Mouse (Mus musculus): ENCODE data around the gene Ambra1. TPM values are rescaled to one million over a fixed set of nuclear protein-coding genes. Genes with fewer than 3 reads are reported as not detected.
"Not testable (repeated sequence)": the region's sequence is repeated elsewhere in the genome, so short reads cannot be mapped to it uniquely, and the experiment has no call there.

Ambra1 gene
- polyA plus RNA-seq, 1 experiment from 2014 or later: 16.1 TPM

- H3K4me1 ChIP-seq (replicated peaks; ENCODE audit: control insufficient read depth, insufficient read depth, low read length): not testable (repeated sequence)
These were observed 4.5 kb upstream of the Ambra1 start for GRCm38 (mm10) chr2:91725476-91725875.

GRCm38 (mm10) chr2:91727011-91727410, 2.9 kb upstream of the Ambra1 start:
- Histone ChIP-seq H3K4me3 (ENCODE audit: low read length) (no peak overlapping the region), H3K27ac (ENCODE audit: low read length) (no peak overlapping the region), H3K4me2 (ENCODE audit: low read depth, low read length) (no peak overlapping the region), H3K36me3 (ENCODE audit: control insufficient read depth, insufficient read depth, low read length) (no peaks in the 10 kb centered on the region; the same call in 1 of the 2 replicates), H3K9ac (ENCODE audit: low read length) (no peak overlapping the region), H3K9me3 (ENCODE audit: control insufficient read depth, low read length) (no peaks in the 10 kb centered on the region), H3K27me3 (ENCODE audit: control insufficient read depth, insufficient read depth, low read depth, low read length) (no peaks in the 10 kb centered on the region), H3K4me1 (replicated peaks; ENCODE audit: control insufficient read depth, insufficient read depth, low read length) (no peaks in the 10 kb centered on the region)
- ATAC-seq (ENCODE audit: low read depth): no peak
- WGBS: 83% methylated on average over 3 of the region's 3 CpGs

More at GRCm38 (mm10) chr2:91725476-91725875, 4.5 kb upstream of the Ambra1 start:
- ATAC-seq (ENCODE audit: low read depth); H3K36me3 ChIP-seq (ENCODE audit: control insufficient read depth, insufficient read depth, low read length); H3K27me3 ChIP-seq (ENCODE audit: control insufficient read depth, insufficient read depth, low read depth, low read length); H3K9ac ChIP-seq (ENCODE audit: low read length); H3K9me3 ChIP-seq (ENCODE audit: control insufficient read depth, low read length); H3K4me3 ChIP-seq (ENCODE audit: low read length); H3K4me2 ChIP-seq (ENCODE audit: low read depth, low read length); H3K27ac ChIP-seq (ENCODE audit: low read length): not testable (repeated sequence)
- 43% methylated on average over 4 of the region's 4 CpGs for WGBS

- peak overlapping the region; percentile 92 for H3K9ac ChIP-seq (ENCODE audit: low read length)
- no peaks in the 10 kb centered on the region for H3K36me3 ChIP-seq (ENCODE audit: control insufficient read depth, insufficient read depth, low read length)
- H3K9me3 ChIP-seq (ENCODE audit: control insufficient read depth, low read length): no peaks in the 10 kb centered on the region
- no peaks in the 10 kb centered on the region for H3K4me1 ChIP-seq (replicated peaks; ENCODE audit: control insufficient read depth, insufficient read depth, low read length)
- H3K27ac ChIP-seq (ENCODE audit: low read length): peak overlapping the region; percentile 94; the same call in 1 of the 2 replicates
- H3K4me3 ChIP-seq (ENCODE audit: low read length): peak overlapping the region; percentile 81
- H3K4me2 ChIP-seq (ENCODE audit: low read depth, low read length): peak overlapping the region; percentile 48
- H3K27me3 ChIP-seq (ENCODE audit: control insufficient read depth, insufficient read depth, low read depth, low read length): no peaks in the 10 kb centered on the region
- ATAC-seq (ENCODE audit: low read depth): peak; percentile 25; the same call in 1 of the 2 replicates
- 21% methylated on average over 4 of the region's 4 CpGs for WGBS
These were observed 363 bp upstream of the Ambra1 start for GRCm38 (mm10) chr2:91729571-91729970.

- Histone ChIP-seq H3K36me3 (ENCODE audit: control insufficient read depth, insufficient read depth, low read length) (no peaks in the 10 kb centered on the region), H3K9ac (ENCODE audit: low read length) (no peak overlapping the region), H3K9me3 (ENCODE audit: control insufficient read depth, low read length) (no peaks in the 10 kb centered on the region), H3K27ac (ENCODE audit: low read length) (no peak overlapping the region), H3K4me1 (replicated peaks; ENCODE audit: control insufficient read depth, insufficient read depth, low read length) (no peaks in the 10 kb centered on the region), H3K4me3 (ENCODE audit: low read length) (no peak overlapping the region), H3K27me3 (ENCODE audit: control insufficient read depth, insufficient read depth, low read depth, low read length) (no peaks in the 10 kb centered on the region), H3K4me2 (ENCODE audit: low read depth, low read length) (no peak overlapping the region)
- WGBS: 83% methylated on average over 5 of the region's 5 CpGs
- no peak for ATAC-seq (ENCODE audit: low read depth)
These were observed 5.3 kb downstream of the Ambra1 start for GRCm38 (mm10) chr2:91735221-91735620.

GRCm38 (mm10) chr2:91739586-91739985, 9.7 kb downstream of the Ambra1 start:
- Histone ChIP-seq H3K27me3 (ENCODE audit: control insufficient read depth, insufficient read depth, low read depth, low read length) (no peaks in the 10 kb centered on the region), H3K4me1 (replicated peaks; ENCODE audit: control insufficient read depth, insufficient read depth, low read length) (no peaks in the 10 kb centered on the region), H3K4me3 (ENCODE audit: low read length) (no peak overlapping the region), H3K4me2 (ENCODE audit: low read depth, low read length) (no peak overlapping the region), H3K27ac (ENCODE audit: low read length) (no peak overlapping the region), H3K9ac (ENCODE audit: low read length) (no peak overlapping the region), H3K9me3 (ENCODE audit: control insufficient read depth, low read length) (no peaks in the 10 kb centered on the region), H3K36me3 (ENCODE audit: control insufficient read depth, insufficient read depth, low read length) (no peaks in the 10 kb centered on the region)
- 100% methylated on average over 1 of the region's 1 CpGs for WGBS
- ATAC-seq (ENCODE audit: low read depth): no peak

- no peak overlapping the region for H3K4me2 ChIP-seq (ENCODE audit: low read depth, low read length)
- H3K9me3 ChIP-seq (ENCODE audit: control insufficient read depth, low read length): no peaks in the 10 kb centered on the region
- H3K4me1 ChIP-seq (replicated peaks; ENCODE audit: control insufficient read depth, insufficient read depth, low read length): no peaks in the 10 kb centered on the region
- H3K27me3 ChIP-seq (ENCODE audit: control insufficient read depth, insufficient read depth, low read depth, low read length): no peaks in the 10 kb centered on the region
- WGBS: 92% methylated on average over 5 of the region's 5 CpGs
- no peak overlapping the region for H3K9ac ChIP-seq (ENCODE audit: low read length)
- H3K36me3 ChIP-seq (ENCODE audit: control insufficient read depth, insufficient read depth, low read length): no peaks in the 10 kb centered on the region
- H3K27ac ChIP-seq (ENCODE audit: low read length): no peak overlapping the region
- ATAC-seq (ENCODE audit: low read depth): no peak
- H3K4me3 ChIP-seq (ENCODE audit: low read length): no peak overlapping the region
These were observed 14.8 kb downstream of the Ambra1 start for GRCm38 (mm10) chr2:91744686-91745085.

- 41% methylated on average over 2 of the region's 2 CpGs for WGBS
- no peak overlapping the region for H3K4me3 ChIP-seq (ENCODE audit: low read length)
- no peaks in the 10 kb centered on the region for H3K36me3 ChIP-seq (ENCODE audit: control insufficient read depth, insufficient read depth, low read length)
- no peak overlapping the region for H3K27ac ChIP-seq (ENCODE audit: low read length)
- no peaks in the 10 kb centered on the region for H3K9me3 ChIP-seq (ENCODE audit: control insufficient read depth, low read length)
- H3K4me1 ChIP-seq (replicated peaks; ENCODE audit: control insufficient read depth, insufficient read depth, low read length): no peaks in the 10 kb centered on the region
- no peak overlapping the region for H3K4me2 ChIP-seq (ENCODE audit: low read depth, low read length)
- no peaks in the 10 kb centered on the region for H3K27me3 ChIP-seq (ENCODE audit: control insufficient read depth, insufficient read depth, low read depth, low read length)
- ATAC-seq (ENCODE audit: low read depth): no peak
- H3K9ac ChIP-seq (ENCODE audit: low read length): no peak overlapping the region
These were observed 19.9 kb downstream of the Ambra1 start for GRCm38 (mm10) chr2:91749811-91750261.

GRCm38 (mm10) chr2:91771921-91772705, 42.2 kb downstream of the Ambra1 start:
- 87% methylated on average over 17 of the region's 17 CpGs for WGBS
- H3K9ac ChIP-seq (ENCODE audit: low read length): no peak overlapping the region

GRCm38 (mm10) chr2:91773309-91773708, 43.4 kb downstream of the Ambra1 start:
- H3K4me2 ChIP-seq (ENCODE audit: low read depth, low read length): no peak overlapping the region
- H3K4me3 ChIP-seq (ENCODE audit: low read length): no peak overlapping the region
- no peaks in the 10 kb centered on the region for H3K27me3 ChIP-seq (ENCODE audit: control insufficient read depth, insufficient read depth, low read depth, low read length)
- H3K4me1 ChIP-seq (replicated peaks; ENCODE audit: control insufficient read depth, insufficient read depth, low read length): no peaks in the 10 kb centered on the region
- H3K9ac ChIP-seq (ENCODE audit: low read length): no peak overlapping the region
- peaks cover 21% of the 10 kb centered on the region for H3K36me3 ChIP-seq (ENCODE audit: control insufficient read depth, insufficient read depth, low read length)
- ATAC-seq (ENCODE audit: low read depth): no peak
- no peaks in the 10 kb centered on the region for H3K9me3 ChIP-seq (ENCODE audit: control insufficient read depth, low read length)
- H3K27ac ChIP-seq (ENCODE audit: low read length): no peak overlapping the region
- WGBS: 90% methylated on average over 7 of the region's 7 CpGs

More at GRCm38 (mm10) chr2:91771921-91772705, 42.2 kb downstream of the Ambra1 start:
- H3K4me2 ChIP-seq (ENCODE audit: low read depth, low read length): no peak overlapping the region
- H3K36me3 ChIP-seq (ENCODE audit: control insufficient read depth, insufficient read depth, low read length): peaks cover 22% of the 10 kb centered on the region
- no peak overlapping the region for H3K4me3 ChIP-seq (ENCODE audit: low read length)
- H3K9me3 ChIP-seq (ENCODE audit: control insufficient read depth, low read length): no peaks in the 10 kb centered on the region
- no peak for ATAC-seq (ENCODE audit: low read depth)
- H3K27ac ChIP-seq (ENCODE audit: low read length): no peak overlapping the region
- H3K27me3 ChIP-seq (ENCODE audit: control insufficient read depth, insufficient read depth, low read depth, low read length): no peaks in the 10 kb centered on the region
- no peaks in the 10 kb centered on the region for H3K4me1 ChIP-seq (replicated peaks; ENCODE audit: control insufficient read depth, insufficient read depth, low read length)
